Mouse (Mus musculus): Measurements from ENCODE around the gene Prickle2.

Prickle2 gene

DNA sequence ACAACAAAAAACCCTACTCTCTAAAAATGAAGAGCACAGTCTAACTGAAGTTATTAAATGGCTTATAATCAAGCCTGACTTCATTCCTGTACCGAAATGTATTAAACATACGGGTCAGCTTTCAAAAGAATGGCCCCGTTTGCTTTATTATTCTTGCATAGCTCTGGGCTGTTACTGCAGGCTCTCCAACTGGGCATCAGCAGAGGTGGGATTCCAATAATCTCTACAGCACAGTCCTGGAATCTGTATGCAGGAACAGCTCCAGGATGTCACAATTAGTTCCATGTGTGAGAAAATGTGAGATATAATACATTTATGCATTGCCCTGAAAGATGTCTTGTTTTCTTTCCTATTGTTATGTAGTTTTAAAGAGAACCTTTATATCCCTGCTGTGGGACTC lies 38.4 kb downstream of the Prickle2 start:
- no peak for DNase-seq (ENCODE audit: inconsistent ontology term)

DNA sequence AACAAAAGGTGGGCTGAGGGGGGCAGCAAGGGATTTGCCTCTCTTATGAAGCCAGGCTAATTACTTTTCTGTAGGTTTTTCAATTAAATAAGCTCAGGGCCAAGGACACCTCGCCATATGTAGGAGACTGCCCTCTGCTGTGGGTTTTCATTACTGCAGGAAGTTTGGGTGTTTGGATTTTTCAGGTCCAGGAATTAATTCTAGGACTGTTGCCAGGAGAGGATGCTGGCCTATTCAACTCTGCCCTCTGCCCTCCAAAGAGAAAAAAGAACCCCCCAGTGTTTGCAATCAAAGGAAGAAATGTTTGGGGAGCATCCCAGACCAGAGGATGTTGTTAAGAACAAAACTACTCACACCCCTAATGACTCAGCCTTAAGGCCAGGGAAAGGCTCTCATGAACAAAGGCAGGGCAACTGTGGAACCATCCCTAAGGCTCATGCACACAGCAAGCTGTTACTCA lies 40.4 kb downstream of the Prickle2 start:
- peak; percentile 51 for DNase-seq (ENCODE audit: inconsistent ontology term)

DNA sequence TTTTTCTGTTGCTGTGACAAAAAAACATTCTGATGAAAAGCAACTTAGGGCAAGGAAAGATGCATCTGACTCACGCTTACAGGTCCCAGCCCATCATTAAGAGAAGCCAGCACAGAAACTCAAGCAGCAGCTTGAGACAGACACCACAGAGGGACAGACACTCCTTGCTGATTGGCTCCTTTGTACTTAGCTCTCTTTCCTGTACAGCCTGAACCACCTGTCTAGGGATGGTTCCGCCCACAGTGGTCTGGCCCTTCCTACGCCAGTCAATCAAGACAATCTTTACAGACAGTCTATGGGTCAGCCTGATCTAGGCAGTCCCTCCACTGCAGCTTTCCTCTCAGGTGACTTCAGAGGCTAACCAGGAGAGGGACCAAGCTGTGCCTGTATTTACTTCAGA lies 42.1 kb downstream of the Prickle2 start:
- no peak for DNase-seq (ENCODE audit: inconsistent ontology term)

DNA sequence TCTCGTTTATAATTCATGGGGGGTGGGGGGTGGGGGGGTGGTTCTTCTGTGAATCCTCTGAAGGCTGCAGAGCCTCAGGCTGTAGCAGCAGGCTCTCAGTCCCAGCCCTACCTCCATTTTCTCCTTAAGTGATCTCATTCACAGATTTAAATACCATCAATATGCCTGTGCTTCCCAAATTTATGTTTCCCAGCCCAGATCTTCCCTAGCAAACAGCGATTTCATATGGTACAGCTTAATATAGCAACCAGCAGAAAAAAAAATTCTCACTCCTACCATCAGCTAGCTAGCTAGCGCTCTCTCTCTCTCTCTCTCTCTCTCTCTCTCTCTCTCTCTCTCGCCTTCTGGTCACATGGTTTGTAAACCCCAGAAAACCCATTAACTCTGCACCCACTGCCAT lies 42.5 kb downstream of the Prickle2 start:
- no peak for DNase-seq (ENCODE audit: inconsistent ontology term)

DNA sequence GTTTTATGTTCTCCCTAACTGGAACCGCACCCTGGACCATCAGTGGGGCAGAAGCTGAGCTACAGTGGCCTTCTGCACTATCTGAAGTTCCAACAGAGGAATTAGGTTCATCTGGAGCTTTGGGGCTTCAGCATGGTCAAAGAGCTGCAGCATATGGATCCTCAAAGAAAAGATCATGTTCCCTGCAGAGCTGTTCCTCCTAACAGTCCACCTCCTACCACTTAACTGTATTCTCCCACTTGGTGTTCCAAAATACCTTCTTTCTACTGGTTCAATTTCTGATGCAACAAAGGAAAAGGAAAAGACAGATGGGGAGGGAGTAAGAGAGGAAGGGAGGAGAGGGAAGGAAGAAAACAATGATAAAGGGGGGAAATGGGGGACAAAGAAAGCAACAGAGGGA lies 56.9 kb downstream of the Prickle2 start:
- DNase-seq (ENCODE audit: inconsistent ontology term), result no peak

DNA sequence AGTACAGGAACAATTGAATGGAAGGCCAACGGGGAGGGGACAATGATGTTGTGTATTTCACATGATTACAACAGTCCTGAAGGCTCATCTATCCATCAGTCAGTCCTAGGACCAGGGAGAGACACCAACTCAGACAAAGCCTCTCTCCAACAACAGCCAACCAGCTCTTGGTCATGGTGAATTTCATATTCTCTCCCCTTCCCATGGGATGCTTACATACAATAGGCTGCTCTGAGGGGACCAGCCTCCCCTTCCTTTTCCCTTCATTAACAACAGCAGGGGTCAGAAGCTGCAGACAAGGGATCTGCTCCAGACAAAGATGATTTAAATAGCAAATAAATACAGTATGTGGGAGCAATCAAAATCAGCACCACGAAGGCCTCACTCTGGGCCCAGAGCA lies 57.4 kb downstream of the Prickle2 start:
- DNase-seq (ENCODE audit: inconsistent ontology term), result no peak

DNA sequence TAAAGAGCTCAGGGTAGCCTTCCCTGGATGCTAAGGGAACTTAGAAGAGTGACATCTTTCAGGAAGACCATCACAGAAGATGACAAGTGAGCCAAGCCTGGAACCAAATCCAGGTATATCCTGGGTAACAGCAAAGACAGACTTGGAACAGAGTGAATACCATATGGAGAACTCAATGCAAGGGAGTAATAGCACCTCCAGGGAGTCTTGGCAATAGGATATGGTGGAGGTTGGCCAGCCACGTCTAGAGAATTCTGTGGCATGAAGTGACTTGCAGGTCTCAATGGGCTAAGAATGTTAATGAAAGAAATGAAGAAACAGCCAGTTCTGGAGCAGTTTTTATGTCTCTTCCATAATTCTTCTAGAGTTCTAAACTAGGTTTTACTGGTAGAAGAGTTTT lies 63.0 kb downstream of the Prickle2 start:
- DNase-seq (ENCODE audit: inconsistent ontology term), result no peak

DNA sequence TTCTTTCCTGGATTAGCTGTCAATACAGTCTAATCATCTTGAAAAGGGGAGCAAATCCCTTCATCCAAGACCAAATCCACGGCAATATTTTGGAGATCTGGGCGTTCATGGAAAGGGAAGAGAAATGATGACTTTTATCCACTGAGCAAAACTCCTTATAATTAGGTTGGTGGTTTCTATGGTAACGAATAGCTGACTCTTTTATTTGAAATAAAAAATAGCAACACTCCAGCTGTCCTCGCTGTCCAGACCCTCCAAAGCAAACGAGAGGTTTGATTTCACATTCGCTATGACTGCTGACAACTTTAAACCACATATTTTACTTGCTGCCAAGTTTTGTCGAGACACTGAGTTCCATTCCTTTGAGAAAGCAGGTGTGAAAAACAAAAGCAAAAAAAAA lies 64.0 kb downstream of the Prickle2 start:
- no peak for DNase-seq (ENCODE audit: inconsistent ontology term)

DNA sequence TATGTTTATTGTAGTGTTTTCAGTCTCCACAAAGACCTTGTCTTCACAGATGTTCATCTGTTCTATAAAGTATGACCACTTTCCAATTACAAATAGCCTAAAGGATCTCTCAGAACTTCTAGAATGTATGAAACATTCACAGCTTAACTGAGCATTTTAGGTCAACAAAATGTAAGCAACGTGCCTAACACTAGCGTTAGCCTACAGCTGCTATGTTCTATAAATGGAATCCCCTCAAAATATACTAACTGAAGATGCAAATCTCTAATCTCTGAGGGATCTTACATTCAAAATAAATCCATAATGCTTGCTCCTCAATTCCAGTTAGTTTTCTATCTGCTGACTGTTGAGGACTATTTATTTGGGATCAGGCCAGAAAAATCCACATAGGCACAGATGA lies 65.1 kb downstream of the Prickle2 start:
- DNase-seq (ENCODE audit: inconsistent ontology term), result no peak

DNA sequence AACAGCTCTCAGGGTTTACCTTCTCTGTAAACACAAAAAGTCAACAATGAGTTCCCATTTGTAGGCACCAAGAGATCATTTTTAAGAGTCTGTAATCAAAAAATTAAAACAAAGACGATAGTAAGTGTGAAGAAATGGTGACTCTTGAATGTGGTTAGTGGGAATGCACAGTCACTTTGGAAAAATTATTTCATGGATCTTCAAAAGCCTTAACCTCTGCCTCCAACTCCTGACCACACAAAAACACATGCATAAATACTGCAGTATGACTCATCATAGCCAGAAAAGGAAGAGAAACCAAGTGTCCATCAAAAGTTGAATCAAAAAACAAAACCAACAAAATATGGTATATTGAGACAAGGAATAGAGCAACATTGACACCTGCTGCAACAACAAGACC lies 69.5 kb downstream of the Prickle2 start:
- DNase-seq (ENCODE audit: inconsistent ontology term), result peak; percentile 78

DNA sequence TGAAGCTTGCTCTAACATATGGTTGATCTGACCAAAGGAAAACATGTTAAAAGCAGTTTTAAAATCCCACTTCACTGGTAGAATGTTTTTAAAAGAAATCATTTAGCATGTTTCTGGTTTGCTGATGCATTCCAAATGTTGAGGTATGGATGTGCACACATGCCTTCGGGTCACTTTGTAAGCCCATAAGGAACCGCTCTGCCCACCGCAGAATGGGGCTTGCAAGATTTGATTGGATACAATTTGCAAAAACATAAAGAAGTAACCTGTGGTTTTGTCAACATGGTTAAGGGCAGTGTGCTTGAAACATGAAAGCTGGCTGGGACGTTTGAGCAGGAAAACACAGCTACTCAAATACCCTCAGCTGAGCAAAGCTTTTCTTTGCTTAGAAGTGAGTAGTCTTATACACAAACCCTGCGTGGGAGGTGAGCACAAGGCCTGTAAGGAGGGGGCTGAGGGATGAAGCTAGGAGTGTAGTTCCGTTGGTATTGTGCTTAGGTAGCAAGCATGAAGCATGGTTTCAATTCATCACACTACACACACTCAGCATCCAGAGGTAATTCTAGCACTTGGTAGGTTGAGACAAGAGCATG lies 71.0 kb downstream of the Prickle2 start:
- no peak for DNase-seq (ENCODE audit: inconsistent ontology term)

DNA sequence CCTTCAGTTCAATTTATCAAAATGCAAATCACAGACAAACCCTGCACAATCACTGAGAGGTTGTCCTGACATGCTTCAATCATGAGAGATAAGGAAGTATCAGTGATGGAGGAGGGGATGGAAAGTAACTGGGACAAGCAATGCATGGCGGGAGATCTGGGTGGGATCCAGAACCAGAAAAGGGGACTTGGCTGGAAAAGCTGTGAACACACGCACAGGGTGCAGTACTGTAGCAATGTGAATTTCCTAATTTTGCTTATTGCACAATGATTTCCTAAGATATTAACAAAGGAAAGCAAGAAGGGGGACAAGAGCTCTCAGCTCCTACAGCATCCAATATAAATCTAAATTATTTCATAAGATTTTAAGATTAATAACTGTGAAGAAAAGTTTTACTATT lies 75.0 kb downstream of the Prickle2 start:
- no peak for DNase-seq (ENCODE audit: inconsistent ontology term)

DNA sequence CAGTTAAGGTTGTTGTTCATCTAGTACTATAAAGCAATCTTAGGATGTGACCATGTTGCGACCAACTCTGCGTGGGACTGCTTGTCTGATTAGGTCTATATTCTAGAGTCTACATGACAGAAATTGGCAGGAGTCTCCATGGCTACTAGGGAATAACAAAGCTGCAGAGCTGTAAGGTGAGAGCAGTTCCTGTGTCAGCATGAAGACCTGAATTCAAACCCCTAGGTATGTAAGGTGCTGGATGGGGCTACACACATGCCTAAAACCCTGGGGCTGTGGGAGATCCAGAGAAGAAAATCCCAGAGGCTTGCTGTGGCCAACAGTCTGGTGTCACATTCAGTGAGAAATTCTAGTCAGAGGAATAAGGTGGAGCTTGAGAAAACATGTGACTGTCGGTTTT lies 78.2 kb downstream of the Prickle2 start:
- no peak for DNase-seq (ENCODE audit: inconsistent ontology term)

DNA sequence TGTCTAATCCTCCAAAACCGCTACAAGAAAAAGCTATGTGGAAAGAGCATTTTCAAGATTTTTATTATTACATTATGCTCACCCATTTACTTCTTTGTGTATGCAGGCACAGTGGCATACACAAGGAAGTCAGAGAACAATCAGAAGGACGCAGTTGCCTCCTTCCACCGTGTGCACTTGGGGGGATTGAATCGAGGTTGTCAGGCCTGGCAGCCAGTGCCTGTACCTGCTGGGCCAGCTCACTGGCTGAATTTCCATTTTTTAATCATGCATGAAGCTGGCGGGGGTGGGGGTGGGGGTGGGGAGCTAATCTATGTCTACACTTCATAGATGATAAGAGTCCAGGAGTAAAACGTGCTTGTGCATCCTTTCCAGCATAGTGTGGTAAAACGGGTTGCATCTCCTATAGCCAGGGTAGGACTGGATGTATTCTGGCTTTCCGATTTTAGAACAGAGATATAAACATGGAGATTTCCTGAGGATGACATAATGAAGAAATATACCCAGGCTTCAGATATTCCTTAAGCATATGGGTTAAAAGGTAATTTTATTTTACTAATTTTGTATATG lies 78.8 kb downstream of the Prickle2 start:
- DNase-seq (ENCODE audit: inconsistent ontology term), result no peak

DNA sequence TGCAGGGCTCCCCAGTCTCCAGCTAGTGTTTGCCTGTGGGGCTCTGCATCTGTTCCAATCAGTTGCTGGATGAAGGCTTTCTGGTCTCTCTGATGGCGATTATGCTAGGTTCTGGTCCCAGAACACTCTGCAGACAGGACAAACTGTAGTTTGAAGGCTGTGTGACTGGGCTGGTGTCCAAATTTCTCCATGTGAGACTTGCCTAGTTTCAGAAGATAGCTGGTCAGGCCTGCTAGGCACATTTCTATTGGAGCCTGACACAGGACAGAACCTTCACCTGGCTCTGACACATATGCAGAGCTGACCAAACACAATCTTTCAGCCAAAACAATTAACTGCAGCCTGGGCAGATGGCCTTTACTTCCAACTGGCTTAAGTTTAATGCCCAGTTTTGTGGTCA lies 80.0 kb downstream of the Prickle2 start:
- DNase-seq (ENCODE audit: inconsistent ontology term), result no peak

DNA sequence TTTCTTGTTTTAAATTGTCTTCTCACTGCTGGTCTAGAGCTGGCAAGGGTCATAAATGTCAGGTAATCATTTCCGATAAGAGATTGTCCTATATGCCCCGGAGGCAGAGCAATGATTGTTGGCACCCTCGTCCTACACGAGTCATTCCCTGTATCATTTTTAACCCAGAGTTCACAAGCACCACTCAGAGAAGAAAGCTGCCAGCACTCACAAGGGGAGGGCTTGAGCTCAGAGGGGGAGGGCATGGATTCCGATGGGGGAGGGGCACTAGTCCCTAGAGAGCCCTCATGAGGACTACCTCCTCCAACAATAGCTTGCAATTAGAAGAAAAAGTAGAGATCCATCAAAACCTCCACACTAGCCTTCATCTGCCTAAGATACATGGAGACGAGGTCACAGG lies 81.6 kb downstream of the Prickle2 start:
- DNase-seq (ENCODE audit: inconsistent ontology term), result no peak

DNA sequence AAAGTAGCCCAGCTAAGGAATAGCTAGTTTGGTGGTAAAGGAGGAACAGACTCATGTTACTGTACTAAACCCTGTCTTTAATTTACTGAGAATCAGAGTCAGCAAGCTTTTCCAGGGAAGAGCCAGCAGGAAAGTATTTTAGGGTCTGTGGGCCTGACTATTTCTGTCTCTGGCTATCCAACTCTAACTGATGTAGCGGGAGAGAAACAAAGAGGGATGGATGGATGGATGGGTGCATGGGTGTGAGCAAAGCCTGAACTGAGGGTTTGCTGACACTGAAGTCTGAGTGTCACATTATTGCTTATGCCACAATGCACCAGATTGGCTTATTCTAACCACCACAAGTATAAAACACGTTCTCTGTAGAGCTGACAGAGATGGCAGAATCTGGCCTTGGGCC lies 88.8 kb downstream of the Prickle2 start:
- DNase-seq (ENCODE audit: inconsistent ontology term), result no peak

DNA sequence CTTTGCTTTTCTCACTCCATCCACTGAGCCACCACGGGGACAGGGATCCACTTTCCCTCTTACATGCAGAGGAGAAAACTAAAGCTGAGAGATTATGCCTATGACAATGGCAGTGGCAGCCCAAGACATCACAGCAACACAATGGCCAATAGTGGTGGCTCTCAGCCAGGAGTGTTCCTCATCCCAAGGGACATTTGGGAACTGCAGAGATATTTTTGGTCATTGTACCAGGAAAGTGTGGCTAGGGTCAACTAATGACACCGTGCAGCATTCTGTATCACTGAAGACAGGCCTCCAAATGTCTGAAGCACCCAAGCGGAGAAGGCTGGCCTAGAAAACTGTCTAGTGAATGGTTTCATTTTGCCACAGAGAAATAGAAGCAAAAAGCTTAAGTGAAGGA lies 91.2 kb downstream of the Prickle2 start:
- peak; percentile 24 for DNase-seq (ENCODE audit: inconsistent ontology term)

DNA sequence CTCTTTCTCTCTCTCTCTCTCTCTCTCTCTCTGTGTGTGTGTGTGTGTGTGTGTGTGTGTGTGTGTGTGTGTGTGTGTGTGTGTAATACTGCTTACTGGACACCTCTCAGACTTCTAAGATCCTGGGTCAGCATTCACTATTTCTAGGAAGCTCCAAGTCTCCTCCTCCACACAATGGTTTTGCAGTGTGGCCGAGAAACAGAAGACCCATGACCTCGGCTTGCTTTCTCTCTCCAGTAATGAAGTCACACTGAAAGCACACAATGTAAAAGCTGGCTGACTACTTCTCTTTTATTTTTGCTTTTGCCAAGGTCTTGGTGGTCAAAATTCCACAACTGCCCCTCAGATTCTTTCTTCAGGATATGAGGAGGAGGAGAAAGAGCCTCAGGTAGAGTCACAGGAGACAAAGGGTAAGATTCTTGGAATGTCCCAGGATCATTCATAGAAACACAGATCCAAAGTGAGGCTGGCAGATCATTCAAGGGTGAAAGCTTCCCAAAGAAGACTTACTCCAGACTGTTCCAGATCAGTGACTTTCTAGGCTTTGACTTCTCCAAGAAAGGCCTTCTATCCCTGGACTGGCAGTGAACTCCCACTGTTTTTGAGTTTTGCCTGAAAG lies 93.7 kb downstream of the Prickle2 start:
- peak; percentile 57 for DNase-seq (ENCODE audit: inconsistent ontology term)

DNA sequence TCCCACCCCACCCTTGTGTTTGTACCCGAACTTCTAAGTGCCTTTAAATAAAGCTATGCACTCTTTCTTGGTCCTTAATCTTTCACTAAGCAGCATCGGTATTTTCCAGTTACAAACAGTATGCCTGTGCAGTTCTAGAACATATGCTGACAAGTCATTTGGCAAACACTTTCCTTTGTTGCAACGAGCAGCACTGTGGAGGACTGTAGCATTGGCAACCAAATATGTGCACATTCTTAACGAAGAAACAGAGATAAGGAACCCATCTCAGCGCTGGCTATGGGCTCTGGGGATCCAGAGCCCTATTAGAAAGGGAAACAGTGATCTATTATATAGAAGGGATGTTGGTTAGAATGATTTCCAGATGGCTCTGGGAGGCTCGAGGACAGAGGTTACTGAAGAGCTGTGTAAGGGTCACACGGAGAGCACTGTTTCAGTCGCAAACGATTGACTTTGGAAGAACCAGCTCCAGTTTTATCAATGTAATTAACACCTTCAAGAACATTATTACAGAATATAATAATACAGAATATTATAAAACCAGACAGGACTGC lies 96.2 kb downstream of the Prickle2 start:
- DNase-seq (ENCODE audit: inconsistent ontology term), result no peak

DNA sequence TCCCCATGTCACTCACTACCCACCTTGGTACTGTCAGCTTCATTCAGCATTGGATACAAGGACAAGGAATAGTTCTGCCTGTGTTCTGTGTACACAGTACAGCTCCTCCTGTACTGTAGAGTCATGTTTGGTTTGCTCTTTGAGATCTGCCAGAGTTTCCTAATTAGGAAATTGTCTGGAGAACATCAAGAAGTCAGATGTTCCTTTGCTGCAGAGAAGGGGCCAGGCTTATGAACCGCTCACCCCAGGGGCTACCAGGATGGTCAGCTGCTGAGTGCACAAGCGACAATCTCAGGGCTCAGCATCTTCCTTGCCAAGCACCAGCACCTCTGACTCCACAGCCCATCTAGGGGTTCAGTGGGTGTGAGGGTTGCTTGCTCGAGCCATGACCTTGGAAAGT lies 96.9 kb downstream of the Prickle2 start:
- DNase-seq (ENCODE audit: inconsistent ontology term), result no peak

DNA sequence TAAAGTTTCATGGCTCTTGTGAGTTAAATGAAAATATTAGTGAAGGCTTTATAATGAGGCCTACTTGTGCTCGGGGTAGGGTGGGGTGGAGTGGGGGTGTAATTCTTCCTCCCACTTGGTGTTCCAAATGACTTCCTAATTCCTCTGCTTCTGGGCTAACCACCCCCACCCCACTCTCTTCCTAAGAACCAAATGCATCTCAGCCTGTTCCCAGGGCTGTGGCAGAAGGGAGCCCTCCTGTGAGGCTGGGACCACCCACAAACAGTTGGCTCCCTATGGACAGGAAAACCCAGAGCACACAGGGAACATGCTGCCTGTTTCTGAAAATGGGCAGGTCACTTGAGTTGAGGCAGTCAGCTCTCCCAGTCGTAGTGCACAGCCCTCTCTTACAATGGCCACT lies 100.8 kb downstream of the Prickle2 start:
- DNase-seq (ENCODE audit: inconsistent ontology term), result no peak

DNA sequence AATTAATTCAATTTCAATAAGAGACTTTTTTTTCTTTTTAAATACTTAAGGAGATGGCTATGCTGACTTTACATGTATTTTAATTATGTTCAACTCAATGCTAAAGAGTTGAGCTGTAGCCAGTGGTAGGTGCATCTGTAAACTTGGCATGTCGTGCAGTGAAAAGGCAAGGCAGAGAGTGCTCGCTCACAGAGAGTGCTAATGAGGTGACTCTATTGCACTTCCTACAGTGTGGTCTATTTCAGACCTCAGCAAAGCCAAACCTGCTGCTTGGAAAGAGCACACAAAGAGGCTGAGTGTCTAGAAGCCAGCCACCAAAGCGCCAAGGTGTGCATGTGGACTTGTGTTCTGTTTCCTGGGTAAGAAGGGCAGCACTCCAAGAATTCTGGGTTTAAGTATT lies 109.6 kb downstream of the Prickle2 start:
- no peak for DNase-seq (ENCODE audit: inconsistent ontology term)

Measured in Muller cell, postnatal 12 days (primary cell).